Mouse (Mus musculus): ENCODE measurements around the gene Rnf220.

DNA sequence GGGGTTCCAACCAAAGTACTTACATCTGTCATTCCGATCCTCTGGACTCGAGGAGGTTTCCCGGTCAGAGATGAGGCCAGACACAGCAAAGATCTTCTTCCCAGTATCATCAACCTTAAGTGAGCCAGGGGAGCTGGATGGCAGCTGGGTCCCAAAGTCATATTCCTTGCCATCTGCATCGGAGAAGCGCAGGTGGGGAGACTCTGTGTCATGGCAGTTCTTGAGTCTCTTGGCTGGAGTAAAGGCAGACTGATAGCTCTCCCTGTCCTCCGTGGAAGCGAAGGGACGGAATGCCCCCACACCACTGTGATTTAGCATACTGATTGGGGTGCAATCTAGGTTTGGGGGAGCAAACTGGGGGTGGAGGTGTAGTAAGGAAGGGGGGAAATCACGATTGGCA, 7.3 kb downstream of the Rnf220 start:
- no peak for TF ChIP-seq CTCF (IDR thresholded peaks at IDR 0.05; ENCODE audit: extremely low read depth, insufficient read depth, insufficient read length, insufficient replicate concordance)
- TF ChIP-seq POLR2A (IDR thresholded peaks at IDR 0.05; ENCODE audit: low read depth, low read length): no peak
